In genomic region chr2:29603930-29604329, GRCm38 (mm10) we compare ENCODE assay signal across 7 mouse cellular contexts. TPM values are rescaled to one million over a fixed set of nuclear protein-coding genes. Genes with fewer than 3 reads are reported as not detected.
A peak's percentile ranks its signal among the peaks of the same experiment; 100 is the strongest.
DNase-seq lines count a peak whose midpoint lies in the region.

No protein-coding gene starts in this region.

- intact Hi-C loops in gastrocnemius, postnatal 36 days (cut with DNase I), result loop anchor here (5.0 kb wide), 1 partner anchor 682 kb away; no protein-coding TSS in a partner anchor

- peak; percentile 53 for DNase-seq in CD4-positive helper T cell, adult 2 months (ENCODE audit: low read depth, low spot score)
- peak; percentile 76 for DNase-seq in MN1 (ENCODE audit: low spot score)
- peak; percentile 79 for DNase-seq in cerebellum, postnatal 36 days
- peak; percentile 67 to 81 for DNase-seq in gastrocnemius, postnatal 36 days
- peak; percentile 26 to 77 for DNase-seq in layer of hippocampus, adult 18-20 months (ENCODE audit: low spot score in 2 of 2)
- peak; percentile 88 for DNase-seq in lung, postnatal 36 days
- peak; percentile 88 for DNase-seq in right cerebral cortex, postnatal 4 days

RNA-seq across cellular contexts. Expression of gene Rapgef1, which starts 15.6 kb away (rescaled TPM):
- 100 to 1,000 TPM; 102 to 117 TPM for total RNA-seq in gastrocnemius, postnatal 36 days (2021)
- total RNA-seq in layer of hippocampus, adult 18-20 months (2021), result 10 to 100 TPM; 83.8 to 88.5 TPM

Comparison
In these comparisons a context has a peak if more than half of its experiments do, and no peak if none do; other contexts are left out.
1. Peak in every context shown above with its lines: DNase-seq.